Mouse (Mus musculus): ENCODE measurements around the gene Cacnb2. TPM values are rescaled to one million over a fixed set of nuclear protein-coding genes. Genes with fewer than 3 reads are reported as not detected.
"Not testable (repeated sequence)": the region's sequence is repeated elsewhere in the genome, so short reads cannot be mapped to it uniquely, and the experiment has no call there.

Gene Cacnb2
- total and polyA plus RNA-seq, 3 experiments: 32.7 to 77.9 (median 72.2) TPM

DNA sequence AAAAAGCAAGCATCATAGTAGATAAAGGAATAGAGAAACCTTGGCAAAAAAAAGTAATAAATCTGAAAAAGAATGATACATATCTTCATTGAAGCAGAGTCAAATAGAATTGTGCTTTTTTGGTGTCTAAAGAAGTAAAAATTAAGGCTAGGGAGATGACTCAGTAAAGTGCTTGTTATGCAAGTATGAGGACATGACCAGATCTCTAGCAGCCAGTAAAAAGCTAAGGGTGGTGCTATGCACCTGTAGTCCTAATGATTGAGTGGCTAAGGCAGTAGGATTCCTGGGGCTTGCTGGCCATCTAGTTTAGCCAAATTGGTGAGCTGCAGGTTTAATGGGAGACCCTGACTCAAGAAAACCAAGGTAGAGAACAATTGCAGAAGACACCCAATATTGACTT is 122.5 kb downstream of the Cacnb2 start:
- Histone ChIP-seq H3K9ac (ENCODE audit: low read depth, low read length) (no peak overlapping the region), H3K36me3 (ENCODE audit: control insufficient read depth, insufficient read depth, low read length) (no peaks in the 10 kb centered on the region), H3K27me3 (ENCODE audit: control insufficient read depth, insufficient read depth, low read length) (no peaks in the 10 kb centered on the region), H3K79me2 (replicated peaks; ENCODE audit: control insufficient read depth, insufficient read depth, low read length) (no peaks in the 10 kb centered on the region), H3K27ac (no peak overlapping the region), H3K4me1 (ENCODE audit: control insufficient read depth, insufficient read depth, low read length) (no peaks in the 10 kb centered on the region), H3K4me3 (no peak overlapping the region)
- intact Hi-C loops (cut with DNase I): no loop called here
- no peak for DNase-seq
- TF ChIP-seq EP300 (IDR thresholded peaks at IDR 0.05; ENCODE audit: insufficient read depth, low read depth, low read length): no peak
- no peak for TF ChIP-seq CTCF (IDR thresholded peaks at IDR 0.05)
- no peak for TF ChIP-seq POLR2A (IDR thresholded peaks at IDR 0.05; ENCODE audit: insufficient read depth, low read depth, low read length)

DNA sequence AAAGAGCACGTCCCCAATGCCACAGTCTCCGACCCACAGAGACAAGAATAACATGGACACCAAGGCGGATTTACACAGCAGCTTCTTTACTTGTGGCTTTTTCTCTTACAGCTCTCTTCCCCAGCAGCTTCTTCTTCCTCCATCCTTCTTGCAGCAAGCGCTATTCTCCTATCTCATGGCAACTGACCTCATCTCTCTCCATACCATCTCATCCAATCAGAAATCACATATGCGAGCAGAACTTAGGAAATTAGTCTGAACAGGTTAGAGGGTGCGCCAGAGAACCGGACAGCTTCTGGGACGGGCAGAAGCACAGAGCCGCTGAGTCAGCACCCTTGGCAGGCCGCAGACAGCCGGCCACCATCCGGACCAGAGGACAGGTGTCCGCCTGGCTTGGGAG is 123.7 kb downstream of the Cacnb2 start:
- intact Hi-C loops (cut with DNase I); H3K4me1 ChIP-seq (ENCODE audit: control insufficient read depth, insufficient read depth, low read length); H3K9ac ChIP-seq (ENCODE audit: low read depth, low read length); H3K79me2 ChIP-seq (replicated peaks; ENCODE audit: control insufficient read depth, insufficient read depth, low read length); DNase-seq; H3K4me3 ChIP-seq; H3K36me3 ChIP-seq (ENCODE audit: control insufficient read depth, insufficient read depth, low read length); H3K27me3 ChIP-seq (ENCODE audit: control insufficient read depth, insufficient read depth, low read length); H3K27ac ChIP-seq: not testable (repeated sequence)
- WGBS: 94% methylated on average over 13 of the region's 13 CpGs

DNA sequence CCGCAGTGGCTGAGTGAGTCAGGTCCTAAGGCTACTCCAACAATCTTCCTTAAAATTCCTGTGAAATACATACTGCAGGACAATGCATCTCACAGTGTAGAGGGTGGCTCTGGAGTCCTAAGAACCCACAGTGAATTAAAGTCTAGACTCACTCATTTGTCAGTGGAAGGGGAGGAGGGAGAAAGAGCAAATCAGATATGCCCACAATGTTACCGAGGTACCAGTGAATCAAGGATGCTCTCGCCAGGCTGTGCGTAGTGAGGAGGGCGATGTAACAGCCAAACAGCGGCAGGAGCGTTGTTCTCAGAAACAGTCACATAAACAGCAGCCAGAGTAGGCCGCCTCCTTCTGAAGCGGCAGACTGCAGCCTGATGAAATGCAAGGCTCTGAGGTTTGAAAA is 136.0 kb downstream of the Cacnb2 start:
- TF ChIP-seq POLR2A (IDR thresholded peaks at IDR 0.05; ENCODE audit: insufficient read depth, low read depth, low read length) (no peak), EP300 (IDR thresholded peaks at IDR 0.05; ENCODE audit: insufficient read depth, low read depth, low read length) (no peak), CTCF (IDR thresholded peaks at IDR 0.05) (no peak)
- no peak for DNase-seq
- no peak overlapping the region for H3K27ac ChIP-seq
- H3K79me2 ChIP-seq (replicated peaks; ENCODE audit: control insufficient read depth, insufficient read depth, low read length): no peaks in the 10 kb centered on the region
- intact Hi-C loops (cut with DNase I): no loop called here
- H3K4me3 ChIP-seq: no peak overlapping the region
- no peaks in the 10 kb centered on the region for H3K27me3 ChIP-seq (ENCODE audit: control insufficient read depth, insufficient read depth, low read length)
- no peaks in the 10 kb centered on the region for H3K4me1 ChIP-seq (ENCODE audit: control insufficient read depth, insufficient read depth, low read length)
- H3K36me3 ChIP-seq (ENCODE audit: control insufficient read depth, insufficient read depth, low read length): no peaks in the 10 kb centered on the region
- H3K9ac ChIP-seq (ENCODE audit: low read depth, low read length): no peak overlapping the region
- WGBS: 62% methylated on average over 9 of the region's 9 CpGs

DNA sequence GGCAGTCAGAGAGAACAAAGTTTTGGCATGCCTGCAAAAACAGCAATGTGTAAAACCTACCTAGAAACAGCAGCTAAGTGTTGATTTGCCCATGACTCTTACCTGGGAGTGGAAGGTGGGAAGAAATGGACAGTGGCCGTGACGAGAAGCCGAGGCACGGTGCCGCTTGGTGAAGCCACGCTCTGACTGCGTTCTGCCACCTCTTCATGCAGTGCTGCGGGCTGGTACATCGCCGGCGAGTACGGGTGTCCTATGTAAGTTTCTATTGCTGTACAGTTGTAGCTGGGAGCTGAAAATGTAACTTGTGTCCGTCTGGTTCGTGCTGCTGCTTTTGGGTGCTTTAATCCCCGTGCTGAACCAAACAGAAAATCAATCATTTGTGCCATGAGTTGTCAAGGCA is 136.6 kb downstream of the Cacnb2 start:
- intact Hi-C loops (cut with DNase I): no loop called here
- no peak overlapping the region for H3K27ac ChIP-seq

DNA sequence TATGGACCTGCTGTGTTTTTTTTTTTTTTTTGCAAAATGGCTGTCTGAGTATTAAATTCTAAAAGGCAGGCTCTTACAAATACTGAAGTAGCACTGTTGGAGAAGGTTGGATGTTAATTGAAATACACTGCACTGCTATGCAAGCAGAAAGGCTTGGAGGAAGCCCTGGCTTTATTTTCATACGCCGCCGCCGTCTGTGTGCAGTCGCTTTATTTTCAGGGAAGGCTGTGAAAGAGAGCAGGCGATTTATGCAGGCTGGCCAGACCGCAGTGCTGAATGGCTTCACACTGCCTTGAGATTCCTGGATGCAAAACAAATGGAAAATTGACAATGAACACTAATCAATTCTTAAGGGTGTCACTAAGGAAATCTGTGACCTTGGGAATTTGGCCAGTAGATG is 137.5 kb downstream of the Cacnb2 start:
- Histone ChIP-seq H3K79me2 (replicated peaks; ENCODE audit: control insufficient read depth, insufficient read depth, low read length) (no peaks in the 10 kb centered on the region), H3K4me1 (ENCODE audit: control insufficient read depth, insufficient read depth, low read length) (no peaks in the 10 kb centered on the region), H3K36me3 (ENCODE audit: control insufficient read depth, insufficient read depth, low read length) (no peaks in the 10 kb centered on the region), H3K4me3 (peak overlapping the region; percentile 16; the same call in 1 of the 2 replicates), H3K27me3 (ENCODE audit: control insufficient read depth, insufficient read depth, low read length) (no peaks in the 10 kb centered on the region), H3K9ac (ENCODE audit: low read depth, low read length) (no peak overlapping the region), H3K27ac (no peak overlapping the region)
- intact Hi-C loops (cut with DNase I): no loop called here
- WGBS: 53% methylated on average over 7 of the region's 7 CpGs
- DNase-seq: no peak
- TF ChIP-seq POLR2A (IDR thresholded peaks at IDR 0.05; ENCODE audit: insufficient read depth, low read depth, low read length): no peak
- no peak for TF ChIP-seq EP300 (IDR thresholded peaks at IDR 0.05; ENCODE audit: insufficient read depth, low read depth, low read length)
- TF ChIP-seq CTCF (IDR thresholded peaks at IDR 0.05): no peak

More for the DNA sequence above, 136.6 kb downstream of the Cacnb2 start:
- Histone ChIP-seq H3K4me3 (no peak overlapping the region), H3K79me2 (replicated peaks; ENCODE audit: control insufficient read depth, insufficient read depth, low read length) (no peaks in the 10 kb centered on the region), H3K27me3 (ENCODE audit: control insufficient read depth, insufficient read depth, low read length) (no peaks in the 10 kb centered on the region), H3K4me1 (ENCODE audit: control insufficient read depth, insufficient read depth, low read length) (no peaks in the 10 kb centered on the region), H3K9ac (ENCODE audit: low read depth, low read length) (no peak overlapping the region), H3K36me3 (ENCODE audit: control insufficient read depth, insufficient read depth, low read length) (no peaks in the 10 kb centered on the region)
- WGBS: 87% methylated on average over 15 of the region's 15 CpGs
- TF ChIP-seq EP300 (IDR thresholded peaks at IDR 0.05; ENCODE audit: insufficient read depth, low read depth, low read length) (no peak), CTCF (IDR thresholded peaks at IDR 0.05) (no peak), POLR2A (IDR thresholded peaks at IDR 0.05; ENCODE audit: insufficient read depth, low read depth, low read length) (no peak)
- DNase-seq: no peak

DNA sequence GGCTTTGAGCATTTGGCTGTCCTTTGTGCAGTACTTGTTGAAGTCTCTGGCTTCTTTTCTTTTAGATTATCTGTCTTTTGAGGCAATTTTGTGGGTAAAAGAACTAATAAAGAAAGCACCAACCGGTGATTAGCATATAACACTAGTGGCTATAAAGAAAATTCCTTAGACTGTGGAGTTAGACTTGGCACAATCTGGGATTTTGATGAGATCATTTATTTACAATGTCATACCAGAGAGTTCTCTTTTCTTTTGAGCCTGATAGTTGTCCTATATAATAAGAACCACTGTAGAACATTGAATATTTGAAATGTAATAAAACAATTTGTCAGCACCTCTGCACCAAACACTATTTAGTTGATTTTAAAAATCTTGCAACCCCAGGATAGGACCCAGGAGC is 141.9 kb downstream of the Cacnb2 start:
- Histone ChIP-seq H3K36me3 (ENCODE audit: control insufficient read depth, insufficient read depth, low read length) (no peaks in the 10 kb centered on the region), H3K4me1 (ENCODE audit: control insufficient read depth, insufficient read depth, low read length) (no peaks in the 10 kb centered on the region), H3K79me2 (replicated peaks; ENCODE audit: control insufficient read depth, insufficient read depth, low read length) (no peaks in the 10 kb centered on the region), H3K9ac (ENCODE audit: low read depth, low read length) (no peak overlapping the region), H3K27me3 (ENCODE audit: control insufficient read depth, insufficient read depth, low read length) (no peaks in the 10 kb centered on the region), H3K4me3 (no peak overlapping the region), H3K27ac (no peak overlapping the region)
- intact Hi-C loops (cut with DNase I): no loop called here
- 56% methylated on average over 1 of the region's 1 CpGs for WGBS
- no peak for DNase-seq
- TF ChIP-seq CTCF (IDR thresholded peaks at IDR 0.05) (no peak), POLR2A (IDR thresholded peaks at IDR 0.05; ENCODE audit: insufficient read depth, low read depth, low read length) (no peak), EP300 (IDR thresholded peaks at IDR 0.05; ENCODE audit: insufficient read depth, low read depth, low read length) (no peak)
